Mouse (Mus musculus): Measurements from ENCODE around the gene Clta.
"Not testable (repeated sequence)": the region's sequence is repeated elsewhere in the genome, so short reads cannot be mapped to it uniquely, and the experiment has no call there.

The Clta gene

GRCm38 (mm10) chr4:44023681-44024080 is 19.4 kb downstream of the Clta start:
- in situ Hi-C loops (cut with MseI, MboI), result no loop called here

DNA sequence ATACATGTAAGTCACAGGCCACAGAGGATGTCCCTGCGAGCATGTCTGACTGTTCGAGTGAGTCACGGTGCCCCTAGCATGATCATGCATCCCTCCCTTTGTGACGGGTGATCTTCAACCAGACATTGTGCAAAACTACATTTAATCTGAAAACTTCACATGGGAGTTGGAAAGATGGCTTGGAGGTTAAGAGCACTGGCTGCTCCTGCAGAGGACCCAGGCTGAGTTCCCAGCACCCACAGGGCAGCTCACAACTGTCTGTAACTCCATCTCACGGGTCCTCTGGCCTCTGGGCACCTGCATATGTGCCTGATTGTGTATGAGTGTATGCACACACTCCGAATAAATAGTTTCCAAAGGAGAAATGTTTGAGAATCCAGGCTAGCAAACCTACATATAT is 20.0 kb downstream of the Clta start:
- in situ Hi-C loops (cut with MseI, MboI), result no loop called here

DNA sequence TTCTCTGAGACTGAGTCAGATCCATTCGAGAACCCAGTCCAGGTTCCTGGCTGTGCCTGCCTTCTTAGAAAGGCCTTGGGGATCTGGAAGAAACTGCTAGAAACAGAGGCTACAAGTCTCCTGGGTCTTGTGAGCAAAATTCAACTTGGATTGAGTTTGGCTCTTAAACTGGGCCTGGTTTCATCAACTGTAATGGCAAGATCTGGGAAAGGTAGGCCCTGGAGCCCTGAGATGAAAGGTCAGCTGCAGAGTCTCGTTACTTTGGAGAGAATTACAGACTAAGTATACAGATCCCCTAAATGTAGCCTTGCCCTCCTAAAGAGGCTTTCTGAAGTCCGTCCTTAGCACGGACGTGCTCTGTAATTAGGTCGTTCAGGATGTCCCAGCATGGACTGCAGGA is 21.3 kb downstream of the Clta start:
- in situ Hi-C loops (cut with MseI, MboI), result no loop called here

DNA sequence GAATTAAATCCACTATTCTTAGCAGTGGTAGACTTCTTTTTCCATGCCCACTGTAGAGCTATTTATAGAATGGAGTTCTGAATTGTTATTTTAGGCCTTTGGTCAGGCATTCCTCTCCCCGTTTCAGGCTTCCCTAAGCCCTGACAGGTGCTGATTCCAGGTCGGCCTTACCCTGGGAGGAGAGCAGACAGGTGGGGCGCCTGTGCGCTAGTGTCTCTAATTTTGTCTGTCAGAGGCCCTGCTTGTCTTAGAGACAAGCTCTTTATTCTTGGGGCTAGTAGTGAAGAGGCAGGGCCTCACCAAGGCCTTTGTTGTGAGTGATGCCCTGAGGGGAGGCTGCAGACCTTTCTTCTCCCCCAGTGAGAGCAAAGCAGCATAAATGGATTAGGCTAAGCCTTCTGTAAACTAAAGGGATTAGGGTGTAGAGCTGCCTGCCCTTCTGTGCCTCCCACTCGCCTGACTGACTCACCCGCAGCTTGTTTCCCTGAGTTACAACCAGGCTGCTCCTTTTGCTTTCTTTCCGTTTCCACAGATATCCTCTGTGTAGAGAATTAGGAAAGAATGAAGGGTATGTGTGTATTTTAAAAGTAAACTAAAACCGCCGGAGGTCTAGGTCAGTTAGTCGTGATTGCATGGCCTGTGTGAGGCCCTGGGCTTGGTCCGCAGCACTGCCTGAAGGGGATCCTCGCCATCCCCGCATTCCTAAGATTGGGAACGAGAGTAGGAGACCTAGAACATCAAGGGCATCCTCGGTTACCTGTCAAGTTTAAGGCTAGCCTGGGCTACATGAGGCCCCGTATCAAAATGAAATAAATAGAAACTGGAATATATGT is 24.3 kb downstream of the Clta start:
- in situ Hi-C loops (cut with MseI, MboI), result no loop called here

DNA sequence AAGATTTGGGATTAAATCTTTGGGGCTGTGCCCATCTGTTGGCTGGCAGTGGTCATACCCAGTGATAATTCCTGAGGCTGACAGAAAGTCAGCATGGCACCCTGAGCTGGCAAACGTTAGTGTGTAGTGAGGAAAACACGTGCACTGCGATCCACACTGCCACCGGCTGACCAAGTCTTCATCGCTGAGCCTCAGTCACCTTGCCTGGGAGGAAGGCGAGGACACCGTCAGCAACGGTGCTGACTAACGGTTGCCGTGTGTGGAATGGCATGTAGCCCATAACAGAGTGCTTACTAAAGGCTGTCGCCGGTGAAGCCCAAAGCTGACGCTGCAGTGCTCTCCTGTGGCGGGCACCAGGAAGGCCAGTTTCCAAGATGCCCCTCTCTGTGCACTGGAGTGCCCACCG is 25.4 kb downstream of the Clta start:
- in situ Hi-C loops (cut with MseI, MboI), result no loop called here

DNA sequence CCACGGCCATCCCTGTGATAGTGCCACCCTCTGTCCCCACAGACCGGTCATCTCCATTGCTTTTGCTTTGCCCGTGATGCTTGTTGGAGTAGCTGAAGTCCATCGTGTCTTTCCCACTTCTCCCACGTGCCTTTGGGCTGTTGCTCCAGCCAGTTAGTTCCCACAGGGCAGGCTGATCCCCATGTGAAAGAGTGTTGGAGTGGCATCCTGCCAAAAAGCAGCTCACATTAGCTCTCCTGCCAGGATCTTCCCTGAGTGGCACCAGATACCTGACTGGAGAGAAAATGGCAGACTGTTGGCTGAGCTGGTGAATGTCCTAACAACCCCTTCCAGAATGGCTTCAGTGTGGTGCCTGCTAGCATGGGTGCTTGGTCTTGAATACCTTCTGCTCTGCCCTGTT is 27.3 kb downstream of the Clta start:
- in situ Hi-C loops (cut with MseI, MboI), result no loop called here

DNA sequence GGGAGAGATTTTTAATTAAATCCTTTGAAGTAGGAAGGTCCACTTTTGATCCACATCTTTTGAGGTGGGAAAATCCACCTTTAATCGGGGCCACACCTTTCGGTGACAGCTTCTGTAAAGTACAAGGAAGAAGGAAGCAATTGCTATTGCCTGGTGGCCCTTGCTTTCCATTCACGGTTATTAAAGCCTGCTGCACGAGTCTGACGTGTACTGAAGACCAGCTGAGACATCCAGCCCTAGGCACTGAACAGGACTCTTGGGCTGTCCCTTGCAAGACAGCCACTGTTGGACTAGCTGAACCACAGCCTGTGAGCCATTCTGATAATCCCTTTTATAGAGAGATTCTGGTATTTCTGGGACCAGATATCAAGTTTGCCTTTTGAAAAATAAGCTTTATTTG is 32.2 kb downstream of the Clta start:
- in situ Hi-C loops (cut with MseI, MboI), result no loop called here

- in situ Hi-C loops (cut with MseI, MboI), result no loop called here
These were observed 36.5 kb downstream of the Clta start for GRCm38 (mm10) chr4:44040802-44041201.

- in situ Hi-C loops (cut with MseI, MboI), result no loop called here
These were observed 38.2 kb downstream of the Clta start for GRCm38 (mm10) chr4:44042429-44042828.

DNA sequence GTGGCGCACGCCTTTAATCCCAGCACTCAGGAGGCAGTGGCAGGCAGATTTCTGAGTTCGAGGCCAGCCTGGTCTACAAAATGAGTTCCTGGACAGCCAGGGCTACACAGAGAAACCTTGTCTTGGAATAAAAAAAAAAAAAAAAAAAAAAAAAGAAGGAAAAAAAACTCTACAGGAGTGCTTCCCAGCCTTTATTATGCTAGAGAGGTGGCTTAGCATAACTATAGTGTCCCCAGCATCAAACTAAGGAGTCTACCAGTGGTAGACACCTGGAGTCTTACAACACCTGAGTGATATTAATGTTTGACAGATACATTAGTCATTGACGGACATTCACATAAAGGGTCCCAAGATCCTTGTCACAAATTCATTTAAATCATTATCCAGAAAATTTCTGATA is 38.9 kb downstream of the Clta start:
- in situ Hi-C loops (cut with MseI, MboI), result not testable (repeated sequence)

GRCm38 (mm10) chr4:44044685-44045356 is 40.6 kb downstream of the Clta start:
- in situ Hi-C loops (cut with MseI, MboI), result no loop called here

GRCm38 (mm10) chr4:44046066-44046465 is 41.8 kb downstream of the Clta start:
- in situ Hi-C loops (cut with MseI, MboI), result no loop called here

- in situ Hi-C loops (cut with MseI, MboI), result no loop called here
These were observed 45.6 kb downstream of the Clta start for GRCm38 (mm10) chr4:44049812-44050211.

DNA sequence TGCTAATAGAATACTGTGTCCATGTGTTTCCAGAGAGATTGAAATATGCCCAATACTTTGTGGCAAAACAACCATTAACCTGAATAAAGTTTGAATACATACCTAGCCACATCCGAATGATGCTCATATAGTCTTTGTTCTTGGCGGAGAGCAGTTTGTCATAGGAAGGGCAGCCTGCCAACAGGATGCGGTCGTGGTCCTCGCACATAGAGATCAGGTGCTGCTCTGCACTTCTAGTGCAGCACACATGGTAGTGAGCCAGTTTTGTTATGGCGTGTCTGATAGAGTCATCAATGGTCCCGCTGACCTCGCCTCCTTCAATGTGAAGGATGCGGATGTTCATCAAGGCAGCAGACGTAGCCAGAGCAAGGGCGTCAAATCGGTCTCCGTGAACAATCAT is 55.4 kb downstream of the Clta start:
- in situ Hi-C loops (cut with MseI, MboI), result no loop called here

- in situ Hi-C loops (cut with MseI, MboI), result no loop called here
These were observed 57.8 kb downstream of the Clta start for GRCm38 (mm10) chr4:44062062-44062461.

DNA sequence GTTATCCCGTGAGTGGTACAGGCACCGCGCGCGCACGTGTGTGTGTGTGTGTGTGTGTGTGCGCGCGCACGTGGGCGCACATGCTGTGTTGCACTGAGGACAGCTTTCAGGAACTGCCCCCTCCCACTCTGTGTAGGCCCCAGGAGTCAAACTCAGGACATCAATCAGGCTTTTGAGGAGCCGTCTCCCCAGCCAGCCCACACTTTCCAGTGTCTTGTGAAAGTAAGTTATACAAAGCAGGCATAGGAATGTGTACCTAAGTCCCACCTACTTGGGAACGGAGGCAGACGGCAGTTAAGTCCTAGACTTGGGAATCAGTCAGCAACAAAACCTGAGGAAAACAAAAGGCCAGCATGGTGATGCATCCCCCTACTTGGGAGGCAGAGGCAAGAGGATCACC is 58.6 kb downstream of the Clta start:
- in situ Hi-C loops (cut with MseI, MboI), result no loop called here

- in situ Hi-C loops (cut with MseI, MboI), result loop anchor here in 1 of 2 experiments (5.0 kb wide), 1 partner anchor 47 kb away; no protein-coding TSS in a partner anchor
These were observed 61.2 kb downstream of the Clta start for GRCm38 (mm10) chr4:44065355-44066025.

- in situ Hi-C loops (cut with MseI, MboI), result loop anchor here in 1 of 2 experiments (5.0 kb wide), 1 partner anchor 45 kb away; no protein-coding TSS in a partner anchor
These were observed 62.6 kb downstream of the Clta start for GRCm38 (mm10) chr4:44066891-44067290.

DNA sequence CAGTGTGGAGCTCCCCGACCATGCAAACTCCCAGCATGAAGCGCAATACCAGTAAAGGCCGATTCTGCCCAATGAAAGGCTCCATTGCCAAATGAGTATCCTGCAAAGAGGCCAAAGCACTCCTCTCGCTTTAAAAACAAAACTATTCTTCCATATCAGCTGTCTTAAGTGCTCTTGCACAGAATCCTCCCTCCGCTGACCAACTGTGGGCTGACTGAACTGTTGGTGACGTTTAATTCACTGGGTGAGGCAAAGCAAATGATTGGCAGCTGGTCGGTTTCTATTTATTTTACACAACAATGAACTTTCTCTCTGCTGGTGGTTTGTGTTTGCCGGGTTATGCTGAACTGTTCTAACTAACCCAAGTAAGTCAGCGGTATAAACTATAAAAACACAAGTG is 64.5 kb downstream of the Clta start:
- in situ Hi-C loops (cut with MseI, MboI), result loop anchor here in 1 of 2 experiments (5.0 kb wide), 1 partner anchor 44 kb away; no protein-coding TSS in a partner anchor

GRCm38 (mm10) chr4:44069411-44069810 is 65.2 kb downstream of the Clta start:
- in situ Hi-C loops (cut with MseI, MboI), result loop anchor here in 1 of 2 experiments (5.0 kb wide), 1 partner anchor 43 kb away; no protein-coding TSS in a partner anchor

GRCm38 (mm10) chr4:44070641-44071040 is 66.4 kb downstream of the Clta start:
- in situ Hi-C loops (cut with MseI, MboI), result loop anchor here in 1 of 2 experiments (5.0 kb wide), 1 partner anchor 42 kb away; no protein-coding TSS in a partner anchor

- in situ Hi-C loops (cut with MseI, MboI), result loop anchor here in 1 of 2 experiments (5.0 kb wide), 1 partner anchor 41 kb away; no protein-coding TSS in a partner anchor
These were observed 67.5 kb downstream of the Clta start for GRCm38 (mm10) chr4:44071741-44072145.

Data from mouse trophoblast stem cell (cell line).